Mouse (Mus musculus) limb, embryonic 14.5 days (tissue): ENCODE data around the gene Aspdh. TPM values are rescaled to one million over a fixed set of nuclear protein-coding genes. Genes with fewer than 3 reads are reported as not detected.

Source experiments
- ATAC-seq: fragments of 200-750 bp; cut with Nextera tagmentation; 2 replicates; pipeline ENCODE4 v1.8.0; 2017; ENCODE audit warnings: low read depth, moderate number of reproducible peaks, moderate TSS enrichment; ENCODE audit not compliant: low FRiP score
- DNase-seq: peaks from one replicate; pipeline ENCODE4 v3.0.0-alpha.2; 2015; ENCODE audit warnings: low spot score
- H3K27ac ChIP-seq: fragments of 300-500 bp; sonication (generic); replicated peaks from 2 replicates; pipeline ENCODE4 v1.5.1; 2014; ENCODE audit warnings: low read depth, mild to moderate bottlenecking, low read length, moderate library complexity, mixed read lengths
- H3K27me3 ChIP-seq: fragments of 300-500 bp; sonication (generic); 2 replicates; pipeline ENCODE4 v1.6.1; 2014; ENCODE audit warnings: low read length, mixed read lengths; ENCODE audit not compliant: control insufficient read depth, insufficient read depth
- H3K36me3 ChIP-seq: fragments of 300-500 bp; sonication (generic); 2 replicates; pipeline ENCODE4 v1.6.1; 2014; ENCODE audit warnings: mild to moderate bottlenecking, low read length, moderate library complexity, mixed read lengths; ENCODE audit not compliant: control insufficient read depth, insufficient read depth
- H3K4me1 ChIP-seq: fragments of 300-500 bp; sonication (generic); 2 replicates; pipeline ENCODE4 v1.6.1; 2014; ENCODE audit warnings: antibody characterized with exemption, low read length, mixed read lengths; ENCODE audit not compliant: control insufficient read depth, insufficient read depth
- H3K4me2 ChIP-seq: fragments of 300-500 bp; sonication (generic); replicated peaks from 2 replicates; pipeline ENCODE4 v1.6.1; 2014; ENCODE audit warnings: low read depth, mild to moderate bottlenecking, low read length, moderate library complexity; ENCODE audit not compliant: severe bottlenecking
- H3K4me3 ChIP-seq: fragments of 300-500 bp; sonication (generic); replicated peaks from 2 replicates; pipeline ENCODE4 v1.5.1; 2014; ENCODE audit warnings: low read length
- H3K9ac ChIP-seq: fragments of 300-500 bp; sonication (generic); 2 replicates; pipeline ENCODE4 v1.6.1; 2014; ENCODE audit warnings: mild to moderate bottlenecking, low read depth, low read length, moderate library complexity; ENCODE audit not compliant: severe bottlenecking
- H3K9me3 ChIP-seq: fragments of 300-500 bp; sonication (generic); 2 replicates; pipeline ENCODE4 v1.6.1; 2016; ENCODE audit warnings: low read length; ENCODE audit not compliant: control insufficient read depth
- POLR2A ChIP-seq: fragments of 200-500 bp; IDR thresholded peaks from 2 replicates; pipeline ENCODE4 v1.8.0; 2012; ENCODE audit warnings: inconsistent platforms, mild to moderate bottlenecking, moderate library complexity, borderline replicate concordance; ENCODE audit not compliant: insufficient read depth, insufficient read length; ENCODE audit errors: extremely low read depth
- WGBS: fragments of 180-500 bp; shearing (Covaris S2); extraction: QIAGEN DNeasy Blood & Tissue Kit; methylation state at CpG from one replicate; pipeline ENCODE4 v1.1.7; 2014; 5-methylcytosine and 5-hydroxymethylcytosine counted together
- polyA plus RNA-seq, 2 experiments: library from polyadenylated mRNA; depleted of rRNA in 1 of 2; stranded (reverse) in 1 of 2; unstranded in 1 of 2; fragments of >200 nt; fragmentation: Nextera tagmentation in 1 of 2; extraction: Ambion mirVana in 1 of 2; gene quantifications; 2 replicates each; pipeline versions ENCODE4 v1.2.1 to v1.2.3; 2012 to 2014

Gene Aspdh
- polyA plus RNA-seq, 2 experiments: 0.37 to 1.8 TPM

DNA sequence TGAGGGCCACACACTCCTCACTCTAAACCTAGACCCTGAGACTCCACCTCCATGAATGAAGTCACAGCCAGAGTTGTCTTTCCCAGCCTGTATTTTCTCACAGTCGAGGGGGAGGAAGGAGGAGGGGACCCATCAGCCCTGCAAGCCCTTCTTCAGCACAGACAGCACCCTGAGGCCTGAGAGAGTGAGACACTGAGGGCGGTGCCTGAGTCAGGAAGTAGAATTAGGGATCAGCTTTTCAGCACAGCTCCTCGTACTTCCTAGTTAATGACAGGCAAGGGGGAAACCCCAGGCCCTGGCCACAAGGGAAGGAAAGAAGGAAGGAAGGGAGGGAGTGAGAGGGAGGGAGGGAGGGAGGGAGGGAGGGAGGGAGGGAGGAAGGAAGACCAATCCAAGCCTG lies 11.9 kb upstream of the Aspdh start:
- H3K4me2 ChIP-seq: no peak overlapping the region
- H3K9ac ChIP-seq: no peak overlapping the region
- no peak for TF ChIP-seq POLR2A
- no peak overlapping the region for H3K27ac ChIP-seq
- ATAC-seq (no peak), DNase-seq (no peak)
- no peaks in the 10 kb centered on the region for H3K36me3 ChIP-seq
- H3K27me3 ChIP-seq: no peaks in the 10 kb centered on the region
- 16% methylated on average over 3 of the region's 3 CpGs for WGBS
- H3K9me3 ChIP-seq: no peaks in the 10 kb centered on the region
- no peaks in the 10 kb centered on the region for H3K4me1 ChIP-seq
- no peak overlapping the region for H3K4me3 ChIP-seq

- Histone ChIP-seq H3K4me1 (no peaks in the 10 kb centered on the region), H3K4me3 (no peak overlapping the region), H3K9me3 (no peaks in the 10 kb centered on the region), H3K36me3 (no peaks in the 10 kb centered on the region), H3K9ac (no peak overlapping the region), H3K27me3 (peaks cover 9% of the 10 kb centered on the region), H3K27ac (no peak overlapping the region), H3K4me2 (no peak overlapping the region)
- no peak for DNase-seq
- 84% methylated on average over 1 of the region's 1 CpGs for WGBS
- no peak for ATAC-seq
- no peak for TF ChIP-seq POLR2A
These were observed 8.9 kb upstream of the Aspdh start for GRCm38 (mm10) chr7:44456302-44456701.

DNA sequence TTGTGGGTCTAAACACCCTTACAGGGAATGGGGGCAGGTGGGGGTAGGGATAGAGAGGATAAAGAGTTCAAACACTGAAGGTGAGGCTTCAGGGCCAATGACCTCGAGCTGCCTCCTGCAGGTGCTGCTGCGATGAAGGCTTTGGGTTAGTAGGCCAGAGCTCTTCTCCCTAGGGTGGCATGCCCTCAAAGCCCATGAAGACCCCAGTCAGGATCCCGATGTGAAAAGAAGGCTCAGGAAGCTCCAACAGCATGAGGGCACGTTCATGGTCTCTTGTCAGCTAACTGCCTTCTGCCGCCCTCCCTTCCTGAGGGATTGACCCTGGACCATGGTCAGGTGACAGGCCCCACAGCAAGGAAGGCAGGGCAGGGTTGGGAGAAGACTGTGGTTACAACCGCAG lies 5.1 kb upstream of the Aspdh start:
- Histone ChIP-seq H3K27me3 (peaks cover 39% of the 10 kb centered on the region), H3K4me3 (no peak overlapping the region), H3K4me1 (peaks cover 2% of the 10 kb centered on the region; the same call in 1 of the 2 replicates), H3K9ac (no peak overlapping the region), H3K36me3 (0 out of 2 replicates have a peak, but pooled peaks cover 9% of the 10 kb centered on the region), H3K27ac (no peak overlapping the region), H3K4me2 (no peak overlapping the region), H3K9me3 (no peaks in the 10 kb centered on the region)
- 63% methylated on average over 6 of the region's 6 CpGs for WGBS
- ATAC-seq (no peak), DNase-seq (no peak)
- TF ChIP-seq POLR2A: no peak

DNA sequence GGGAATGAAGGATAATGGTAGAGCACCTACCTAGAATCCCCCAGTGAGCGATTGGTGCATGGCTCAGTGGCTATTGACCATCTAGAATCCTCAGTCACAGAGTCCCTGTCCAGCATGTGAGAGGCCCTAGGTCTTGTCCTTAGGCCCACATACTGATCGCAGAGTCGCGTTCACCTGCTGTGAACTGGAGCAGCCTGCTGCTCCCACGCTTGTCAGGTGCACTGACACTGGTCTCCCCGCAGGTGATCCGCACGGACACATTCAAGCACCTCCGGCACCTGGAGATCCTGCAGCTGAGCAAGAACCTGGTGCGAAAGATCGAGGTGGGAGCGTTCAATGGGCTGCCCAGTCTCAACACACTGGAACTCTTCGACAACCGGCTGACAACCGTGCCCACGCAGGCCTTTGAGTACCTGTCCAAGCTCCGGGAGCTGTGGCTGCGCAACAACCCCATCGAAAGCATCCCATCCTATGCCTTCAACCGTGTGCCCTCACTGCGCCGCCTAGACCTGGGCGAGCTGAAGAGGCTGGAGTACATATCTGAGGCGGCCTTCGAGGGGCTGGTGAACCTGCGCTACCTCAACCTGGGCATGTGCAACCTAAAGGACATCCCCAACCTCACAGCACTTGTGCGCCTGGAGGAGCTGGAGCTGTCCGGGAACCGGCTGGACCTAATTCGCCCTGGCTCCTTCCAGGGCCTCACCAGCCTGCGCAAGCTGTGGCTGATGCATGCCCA lies 4.3 kb upstream of the Aspdh start:
- H3K9me3 ChIP-seq: no peaks in the 10 kb centered on the region
- WGBS: 72% methylated on average over 30 of the region's 31 CpGs
- DNase-seq: no peak
- no peak for TF ChIP-seq POLR2A
- no peak overlapping the region for H3K4me2 ChIP-seq
- H3K9ac ChIP-seq: no peak overlapping the region
- no peak overlapping the region for H3K27ac ChIP-seq
- H3K4me1 ChIP-seq: peaks cover 2% of the 10 kb centered on the region; the same call in 1 of the 2 replicates
- peaks cover 39% of the 10 kb centered on the region for H3K27me3 ChIP-seq
- no peak overlapping the region for H3K4me3 ChIP-seq
- H3K36me3 ChIP-seq: 0 out of 2 replicates have a peak, but pooled peaks cover 9% of the 10 kb centered on the region
- ATAC-seq: no peak

- WGBS: 52% methylated on average over 51 of the region's 57 CpGs
These were observed 3.5 kb upstream of the Aspdh start for GRCm38 (mm10) chr7:44461503-44462217.

More at GRCm38 (mm10) chr7:44461503-44462217, 3.5 kb upstream of the Aspdh start:
- no peak for DNase-seq
- peak overlapping the region; percentile 27; the same call in 1 of the 2 replicates for H3K4me3 ChIP-seq
- H3K27ac ChIP-seq: no peak overlapping the region
- TF ChIP-seq POLR2A: no peak
- H3K4me2 ChIP-seq: no peak overlapping the region
- peaks cover 2% of the 10 kb centered on the region; the same call in 1 of the 2 replicates for H3K4me1 ChIP-seq
- H3K9me3 ChIP-seq: no peaks in the 10 kb centered on the region
- H3K36me3 ChIP-seq: 0 out of 2 replicates have a peak, but pooled peaks cover 9% of the 10 kb centered on the region
- H3K27me3 ChIP-seq: peaks cover 39% of the 10 kb centered on the region
- H3K9ac ChIP-seq: no peak overlapping the region
- ATAC-seq: no peak
